Mouse (Mus musculus) CH12.LX (cell line): Measurements from ENCODE around the gene 1700037H04Rik. TPM values are rescaled to one million over a fixed set of nuclear protein-coding genes. Genes with fewer than 3 reads are reported as not detected.

ENCODE experiments used
- DNase-seq: peaks from one replicate; pipeline ENCODE4 v3.0.0-alpha.2; 2013; ENCODE audit errors: extremely low read depth
- H3K27ac ChIP-seq: 2 replicates; pipeline ENCODE4 v1.5.1; 2012; ENCODE audit warnings: low read depth, mild to moderate bottlenecking, control low read depth, moderate library complexity; ENCODE audit not compliant: insufficient read depth
- H3K27me3 ChIP-seq: replicated peaks from 2 replicates; pipeline ENCODE3; 2012; ENCODE audit warnings: inconsistent platforms
- H3K36me3 ChIP-seq, 2 experiments: replicated peaks in 1 of 2; 2 replicates each; pipeline versions ENCODE3 to v1.6.1; 2012; ENCODE audit warnings: inconsistent platforms in 1 of 2, low read length in 1 of 2, mild to moderate bottlenecking in 1 of 2, mixed read lengths in 1 of 2, moderate library complexity in 1 of 2; ENCODE audit not compliant: control insufficient read depth in 1 of 2, insufficient read depth in 1 of 2
- H3K4me1 ChIP-seq, 2 experiments: 2 replicates each; pipeline ENCODE4 v1.6.1; 2012; ENCODE audit warnings: inconsistent platforms in 1 of 2, moderate library complexity in 1 of 2; ENCODE audit not compliant: insufficient read depth in 2 of 2, control insufficient read depth in 1 of 2
- H3K4me2 ChIP-seq: 2 replicates; pipeline ENCODE4 v1.6.1; 2012; ENCODE audit warnings: low read depth, mild to moderate bottlenecking, control low read depth; ENCODE audit not compliant: poor library complexity, insufficient read depth, severe bottlenecking
- H3K4me3 ChIP-seq, 3 experiments: fragments of 150-350 bp in 1 of 3; sonication (generic) in 1 of 3; replicated peaks in 1 of 3; 2 replicates each; pipeline versions ENCODE3 to v1.5.1; 2011 to 2012; ENCODE audit warnings: low read depth in 2 of 3, low read length in 2 of 3, mild to moderate bottlenecking in 2 of 3, moderate library complexity in 2 of 3, control low read depth in 1 of 3, improper control_type of control experiment in 1 of 3, inconsistent platforms in 1 of 3, mixed read lengths in 1 of 3; ENCODE audit not compliant: poor library complexity in 1 of 3
- H3K79me2 ChIP-seq: replicated peaks from 2 replicates; pipeline ENCODE4 v1.6.1; 2012; ENCODE audit warnings: mild to moderate bottlenecking, moderate library complexity; ENCODE audit not compliant: control insufficient read depth, poor library complexity, insufficient read depth, severe bottlenecking; ENCODE audit errors: extremely low read depth
- H3K9ac ChIP-seq: 2 replicates; pipeline ENCODE4 v1.6.1; 2012; ENCODE audit warnings: low read depth, mild to moderate bottlenecking, control low read depth, moderate library complexity; ENCODE audit not compliant: insufficient read depth
- H3K9me3 ChIP-seq: replicated peaks from 2 replicates; pipeline ENCODE3; 2012; ENCODE audit warnings: low read length, inconsistent platforms, mixed read lengths
- BHLHE40 ChIP-seq: IDR thresholded peaks from 2 replicates; pipeline ENCODE4 v1.6.1; 2011; ENCODE audit warnings: mild to moderate bottlenecking, low read depth, low read length, improper control_type of control experiment
- CTCF ChIP-seq, 2 experiments: IDR thresholded peaks in 1 of 2; conservative IDR thresholded peaks in 1 of 2; 2 replicates each; pipeline ENCODE4 v1.5.1; 2011 to 2012; ENCODE audit warnings: low read depth in 2 of 2, low read length in 2 of 2, improper control_type of control experiment in 1 of 2, inconsistent platforms in 1 of 2, mild to moderate bottlenecking in 1 of 2, moderate library complexity in 1 of 2
- EP300 ChIP-seq: IDR thresholded peaks from 2 replicates; pipeline ENCODE4 v1.6.1; 2011; ENCODE audit warnings: low read length, improper control_type of control experiment
- ETS1 ChIP-seq: conservative IDR thresholded peaks from 2 replicates; pipeline ENCODE4 v1.6.1; 2012; ENCODE audit warnings: low read depth, mild to moderate bottlenecking, inconsistent platforms, low read length, improper control_type of control experiment, moderate library complexity
- IRF4 ChIP-seq: IDR thresholded peaks from 2 replicates; pipeline ENCODE4 v1.6.1; 2014; ENCODE audit warnings: low read depth, mild to moderate bottlenecking, inconsistent platforms, low read length, improper control_type of control experiment
- JUND ChIP-seq: conservative IDR thresholded peaks from 2 replicates; pipeline ENCODE4 v1.6.1; 2011; ENCODE audit warnings: low read depth, low read length, improper control_type of control experiment
- KAT2A ChIP-seq: IDR thresholded peaks from 2 replicates; pipeline ENCODE4 v1.6.1; 2012; ENCODE audit warnings: low read length, improper control_type of control experiment, inconsistent platforms; ENCODE audit not compliant: insufficient replicate concordance
- MAFK ChIP-seq: IDR thresholded peaks from 2 replicates; pipeline ENCODE4 v1.6.1; 2011; ENCODE audit warnings: low read length, improper control_type of control experiment; ENCODE audit not compliant: insufficient replicate concordance
- MAZ ChIP-seq: IDR thresholded peaks from 2 replicates; pipeline ENCODE4 v1.6.1; 2012; ENCODE audit warnings: low read depth, mild to moderate bottlenecking, inconsistent platforms, low read length, improper control_type of control experiment, moderate library complexity
- MXI1 ChIP-seq: IDR thresholded peaks from 2 replicates; pipeline ENCODE4 v1.6.1; 2011; ENCODE audit warnings: mild to moderate bottlenecking, low read depth, low read length, improper control_type of control experiment
- MYC ChIP-seq: IDR thresholded peaks from 2 replicates; pipeline ENCODE4 v1.6.1; 2011; ENCODE audit warnings: low read depth, mild to moderate bottlenecking, improper control_type of control experiment, low read length
- PAX5 ChIP-seq: IDR thresholded peaks from 2 replicates; pipeline ENCODE4 v1.6.1; 2012; ENCODE audit warnings: low read length, inconsistent platforms, mixed read lengths
- SIN3A ChIP-seq: IDR thresholded peaks from 2 replicates; pipeline ENCODE4 v1.6.1; 2012; ENCODE audit warnings: low read length, improper control_type of control experiment, inconsistent platforms
- TBP ChIP-seq: conservative IDR thresholded peaks from 2 replicates; pipeline ENCODE4 v1.6.1; 2011; ENCODE audit warnings: low read depth, low read length, improper control_type of control experiment
- TCF12 ChIP-seq: IDR thresholded peaks from 2 replicates; pipeline ENCODE4 v1.6.1; 2014; ENCODE audit warnings: low read depth, mild to moderate bottlenecking, inconsistent platforms, low read length, improper control_type of control experiment
- UBTF ChIP-seq: IDR thresholded peaks from 2 replicates; pipeline ENCODE4 v1.6.1; 2012; ENCODE audit warnings: low read depth, mild to moderate bottlenecking, inconsistent platforms, low read length, improper control_type of control experiment, moderate library complexity
- ZNF384 ChIP-seq: IDR thresholded peaks from 2 replicates; pipeline ENCODE4 v1.6.1; 2012; ENCODE audit warnings: low read depth, low read length, improper control_type of control experiment, inconsistent platforms
- dilution Hi-C: fragments of 300-500 bp; cut with MboI; formaldehyde crosslinking; loops from 2 replicates; pipeline ENCODE4 v1.14.3; 2020; ENCODE audit warnings: low sequenced_read_pairs; ENCODE audit not compliant: extremely low pct_unique_long_range_greater_than_20kb, extremely low pct_ligation_motif_present
- in situ Hi-C: fragments of 300-500 bp; cut with MboI; formaldehyde crosslinking; loops from 3 replicates; pipeline ENCODE4 v1.14.3; 2019; ENCODE audit warnings: low sequenced_read_pairs, low pct_ligation_motif_present, low pct_unique_long_range_greater_than_20kb, mixed read lengths
- polyA plus RNA-seq: library from polyadenylated mRNA; unstranded; fragments of >175 nt; gene quantifications from 2 replicates; pipeline ENCODE4 v1.2.1, GENCODE M21; 2012; ENCODE audit warnings: low read depth; ENCODE audit not compliant: insufficient read length
- total RNA-seq, 2 experiments: library from RNA; depleted of rRNA; stranded (reverse); fragments of 300-350 nt in 1 of 2; fragments of >200 nt in 1 of 2; gene quantifications; 2 replicates each; pipeline ENCODE4 v1.2.3; 2012 to 2014

1700037H04Rik gene
- total and polyA plus RNA-seq, 3 experiments, result 16.0 to 40.0 (median 36.5) TPM

DNA sequence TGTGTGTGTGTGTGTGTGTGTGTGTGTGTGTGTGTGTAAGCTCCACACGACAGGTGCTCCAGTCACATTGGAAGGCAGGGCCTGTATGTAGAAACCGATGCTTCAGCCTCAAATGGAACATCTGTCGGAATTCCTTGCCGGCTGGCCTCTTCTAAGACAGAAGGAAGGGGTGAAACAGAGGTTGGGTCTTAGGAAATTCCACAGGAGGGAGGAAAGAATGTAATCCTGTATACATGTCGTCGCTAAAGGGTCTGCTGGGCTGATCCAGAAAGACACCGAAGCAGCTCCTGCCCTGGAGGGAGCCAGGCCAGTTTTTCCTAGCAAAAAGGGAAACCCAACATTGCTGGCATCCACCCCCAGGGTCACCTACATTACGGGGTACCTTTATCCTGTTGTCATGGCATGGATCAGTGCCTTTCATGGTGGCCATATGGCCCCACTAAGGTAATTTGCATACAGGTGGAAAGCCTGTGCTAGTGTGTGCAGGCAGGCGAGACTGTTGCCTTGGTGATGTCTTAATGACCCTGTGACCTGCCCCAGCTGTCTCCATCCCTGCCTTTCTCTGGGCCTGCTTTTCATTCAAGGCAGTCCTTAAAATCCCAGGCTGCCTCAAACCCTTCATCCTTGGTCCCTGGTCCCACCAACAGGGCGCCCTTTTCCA is 30.6 kb upstream of the 1700037H04Rik start:
- dilution Hi-C loops, result no loop called here
- in situ Hi-C loops, result no loop called here
- Histone ChIP-seq H3K9me3 (no peaks in the 10 kb centered on the region), H3K27me3 (peaks cover 4% of the 10 kb centered on the region), H3K4me2 (peak overlapping the region; percentile 51; the same call in 1 of the 2 replicates), H3K36me3 (peaks cover 23 to 41% of the 10 kb centered on the region in 2 experiments), H3K4me3 (no peak overlapping the region), H3K9ac (no peak overlapping the region; the same call in 1 of the 2 replicates), H3K79me2 (no peaks in the 10 kb centered on the region), H3K27ac (peak overlapping the region; percentile 72), H3K4me1 (peaks cover 26 to 78% of the 10 kb centered on the region in 2 experiments)
- TF ChIP-seq TCF12 (peak; percentile 89), JUND (no peak), SIN3A (peak; percentile 76; the same call in 1 of the 2 replicates), ZNF384 (no peak), ETS1 (peak; percentile 85), MAZ (no peak), TBP (no peak), IRF4 (no peak), PAX5 (peak; percentile 100), KAT2A (no peak), EP300 (peak; percentile 59; the same call in 1 of the 2 replicates), MXI1 (peak; percentile 75; the same call in 1 of the 2 replicates), BHLHE40 (peak; percentile 70)
- peak; percentile 86 for DNase-seq

DNA sequence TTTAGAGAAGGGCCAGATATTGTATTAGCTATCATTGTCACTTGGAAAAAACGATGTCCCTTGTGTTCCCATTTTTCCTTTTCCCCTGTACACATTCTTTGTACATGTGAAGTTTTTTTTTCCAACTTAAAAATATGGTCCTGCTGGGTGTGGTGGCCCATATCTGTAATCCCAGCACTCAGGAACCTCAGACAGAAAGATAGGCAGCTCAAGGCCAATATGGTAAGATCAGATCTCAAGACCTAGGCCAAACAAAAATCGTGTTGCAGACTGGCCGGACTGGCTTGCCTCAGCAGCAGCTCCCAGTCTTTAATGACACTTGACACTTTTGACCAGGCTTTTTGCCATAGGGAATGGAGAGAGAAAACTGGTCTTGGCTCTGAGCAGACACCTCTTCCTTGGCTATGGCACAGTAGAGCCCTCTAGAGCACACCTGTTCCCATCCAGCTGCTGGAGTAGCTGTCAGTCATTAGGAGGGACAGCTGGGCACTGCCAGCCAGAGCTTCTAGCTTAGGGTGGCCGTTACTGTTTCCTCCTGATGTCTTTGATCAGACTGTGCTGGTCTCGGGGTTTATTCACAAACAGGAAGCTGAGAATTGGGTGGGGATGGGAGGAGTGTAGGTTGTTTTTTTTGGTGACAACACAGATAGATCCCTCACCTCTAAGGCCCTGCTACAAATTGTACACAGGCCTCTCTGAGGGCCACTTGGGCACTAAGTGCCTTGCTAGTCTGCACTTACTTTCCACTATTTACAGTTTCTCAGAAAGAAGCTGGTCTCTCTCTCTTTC is 29.8 kb upstream of the 1700037H04Rik start:
- Histone ChIP-seq H3K27ac (0 out of 2 replicates have a peak overlapping the region, but pooled peaks have one; percentile 72), H3K9ac (no peak overlapping the region; the same call in 1 of the 2 replicates), H3K4me2 (peak overlapping the region; percentile 51; the same call in 1 of the 2 replicates), H3K4me1 (peaks cover 26 to 75% of the 10 kb centered on the region in 2 experiments), H3K27me3 (peaks cover 4% of the 10 kb centered on the region), H3K36me3 (peaks cover 18 to 33% of the 10 kb centered on the region in 2 experiments), H3K9me3 (no peaks in the 10 kb centered on the region), H3K79me2 (no peaks in the 10 kb centered on the region), H3K4me3 (no peak overlapping the region)
- dilution Hi-C loops, result no loop called here
- DNase-seq, result no peak
- TF ChIP-seq CTCF (conservative IDR thresholded peaks at IDR 0.05 in 1 of 2, IDR thresholded peaks at IDR 0.05 in 1 of 2; ENCODE audit: low read depth in 2 of 2, low read length in 2 of 2) (no peak), ETS1 (no peak), MYC (no peak), UBTF (no peak), MAFK (no peak), EP300 (no peak)
- in situ Hi-C loops, result no loop called here
